Mouse (Mus musculus): ENCODE measurements around the gene Lsp1. TPM values are rescaled to one million over a fixed set of nuclear protein-coding genes. Genes with fewer than 3 reads are reported as not detected.

Lsp1 gene
- polyA plus RNA-seq, 1 experiment from 2014 or later, result 18.4 TPM

DNA sequence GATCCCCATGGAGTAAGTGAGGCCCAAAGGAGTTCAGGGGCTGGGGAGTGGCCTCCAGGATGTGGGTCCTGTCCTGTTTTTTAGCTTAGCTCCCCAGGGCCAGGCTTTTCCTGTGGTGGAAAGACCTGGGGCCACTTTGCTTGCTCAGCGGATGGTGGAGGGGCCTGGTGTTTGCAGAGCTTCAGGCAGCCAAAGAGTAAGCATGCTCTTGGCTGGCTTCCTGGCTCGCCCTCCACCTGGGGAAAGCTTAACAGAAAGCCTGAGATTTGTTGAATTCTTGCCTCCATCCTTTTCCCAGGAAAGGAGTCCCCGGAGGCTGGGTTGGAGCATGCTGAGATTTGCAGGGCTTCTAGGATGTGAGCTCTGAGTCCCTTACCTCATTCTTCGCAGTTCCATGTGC, 74.5 kb downstream of the Lsp1 start:
- Histone ChIP-seq H3K36me3 (0 out of 2 replicates have a peak, but pooled peaks cover 5% of the 10 kb centered on the region), H3K9me3 (no peaks in the 10 kb centered on the region), H3K4me2 (replicated peaks) (no peak overlapping the region), H3K9ac (no peak overlapping the region), H3K4me1 (peaks cover 37% of the 10 kb centered on the region), H3K27ac (no peak overlapping the region), H3K4me3 (no peak overlapping the region), H3K27me3 (replicated peaks) (no peaks in the 10 kb centered on the region)
- no peak for ATAC-seq (ENCODE audit: low FRiP score, low read depth)
- WGBS, result 90% methylated on average over 4 of the region's 4 CpGs

DNA sequence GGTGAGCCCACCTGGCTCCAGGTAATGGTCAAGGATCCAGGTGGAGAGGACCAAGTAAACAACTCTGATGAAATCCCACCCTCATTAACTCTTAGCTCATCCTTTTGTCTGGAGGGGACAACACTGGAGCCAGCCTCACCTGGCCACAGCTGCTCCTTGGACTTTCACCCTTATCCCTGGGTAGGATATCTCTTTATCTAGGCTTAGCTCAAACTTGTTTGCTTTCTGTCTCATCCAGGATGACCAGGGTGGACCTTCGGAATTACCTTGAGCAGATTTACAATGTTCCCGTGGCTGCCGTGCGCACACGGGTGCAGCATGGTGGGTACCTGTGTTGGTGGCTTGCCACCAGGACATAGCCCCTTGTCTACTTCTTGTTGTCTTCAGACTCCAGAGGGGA, 75.2 kb downstream of the Lsp1 start:
- Histone ChIP-seq H3K4me2 (replicated peaks) (no peak overlapping the region), H3K36me3 (0 out of 2 replicates have a peak, but pooled peaks cover 5% of the 10 kb centered on the region), H3K9ac (no peak overlapping the region), H3K27me3 (replicated peaks) (no peaks in the 10 kb centered on the region), H3K27ac (no peak overlapping the region), H3K4me1 (peaks cover 39% of the 10 kb centered on the region), H3K4me3 (no peak overlapping the region), H3K9me3 (no peaks in the 10 kb centered on the region)
- no peak for ATAC-seq (ENCODE audit: low FRiP score, low read depth)
- 98% methylated on average over 5 of the region's 5 CpGs for WGBS

DNA sequence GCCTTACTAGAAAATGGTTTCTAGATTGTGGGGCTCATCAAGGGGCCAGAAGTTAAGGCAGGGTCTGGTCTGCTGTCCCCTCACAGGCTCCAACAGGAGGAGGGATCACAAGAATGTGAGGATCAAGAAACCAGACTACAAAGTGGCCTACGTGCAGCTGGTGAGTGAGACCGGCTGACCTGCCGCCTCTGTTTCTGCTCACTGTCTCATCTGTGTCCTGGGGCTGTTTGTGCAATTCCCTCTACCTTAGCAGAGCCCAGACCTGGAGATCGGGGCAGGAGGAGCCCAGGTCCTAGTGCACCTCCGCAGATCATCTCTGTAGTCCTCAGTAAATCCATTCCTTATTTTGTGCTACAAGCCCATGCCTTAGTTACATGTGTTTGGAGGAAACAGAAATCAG, 76.6 kb downstream of the Lsp1 start:
- H3K36me3 ChIP-seq, result peaks cover 5% of the 10 kb centered on the region; the same call in 1 of the 2 replicates
- H3K9ac ChIP-seq, result no peak overlapping the region
- no peak overlapping the region for H3K4me3 ChIP-seq
- no peak overlapping the region for H3K4me2 ChIP-seq (replicated peaks)
- H3K9me3 ChIP-seq, result no peaks in the 10 kb centered on the region
- H3K27me3 ChIP-seq (replicated peaks), result no peaks in the 10 kb centered on the region; the same call in 1 of the 2 replicates
- 65% methylated on average over 5 of the region's 5 CpGs for WGBS
- no peak overlapping the region for H3K27ac ChIP-seq
- H3K4me1 ChIP-seq, result peaks cover 41% of the 10 kb centered on the region
- ATAC-seq (ENCODE audit: low FRiP score, low read depth), result no peak

DNA sequence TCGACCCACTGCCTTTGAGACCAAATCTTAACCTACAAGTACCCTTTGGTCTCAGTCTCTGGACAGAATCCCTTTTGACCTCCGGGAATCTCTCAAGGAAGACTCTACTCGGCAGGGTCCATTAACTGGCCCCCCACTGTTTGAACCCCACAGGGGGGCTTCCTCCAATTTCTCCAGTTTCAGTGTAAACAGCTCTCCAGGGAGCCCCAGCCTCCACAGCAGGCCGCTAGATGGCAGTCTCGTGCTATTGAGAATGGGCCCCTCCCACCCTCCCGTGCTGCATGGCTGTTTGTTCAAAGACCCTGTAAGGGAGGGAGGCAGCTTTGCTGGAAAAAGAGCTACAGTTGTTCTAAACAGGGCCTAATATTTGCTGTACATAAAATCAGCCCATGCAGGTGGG, 77.3 kb downstream of the Lsp1 start:
- Histone ChIP-seq H3K27me3 (replicated peaks) (no peaks in the 10 kb centered on the region; the same call in 1 of the 2 replicates), H3K9me3 (no peaks in the 10 kb centered on the region), H3K4me2 (replicated peaks) (no peak overlapping the region; the same call in 1 of the 2 replicates), H3K9ac (no peak overlapping the region), H3K4me3 (no peak overlapping the region), H3K27ac (0 out of 2 replicates have a peak overlapping the region, but pooled peaks have one; percentile 23), H3K36me3 (peaks cover 5% of the 10 kb centered on the region; the same call in 1 of the 2 replicates), H3K4me1 (peaks cover 43% of the 10 kb centered on the region)
- no peak; the same call in 1 of the 2 replicates for ATAC-seq (ENCODE audit: low FRiP score, low read depth)
- WGBS, result 6% methylated on average over 6 of the region's 6 CpGs

DNA sequence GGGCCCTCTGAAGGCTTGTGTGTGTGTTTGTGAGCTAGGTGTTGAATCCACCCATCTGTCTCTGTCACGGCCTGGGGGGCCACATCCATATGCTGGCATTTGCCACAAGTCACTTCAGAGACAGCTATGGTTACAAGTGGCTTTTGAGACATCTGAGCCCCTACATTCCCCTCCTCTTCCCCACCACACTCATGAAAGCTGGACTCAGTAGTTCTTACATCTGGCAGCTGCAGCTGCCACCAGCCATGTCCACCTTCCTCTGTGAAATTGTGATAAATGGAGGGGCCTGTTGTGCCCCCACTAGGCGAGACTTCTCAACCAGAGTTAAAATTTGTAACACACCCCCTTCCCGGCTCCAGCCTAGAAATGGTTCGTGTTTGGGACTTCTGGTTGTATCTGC, 77.7 kb downstream of the Lsp1 start:
- ATAC-seq (ENCODE audit: low FRiP score, low read depth), result no peak
- H3K4me2 ChIP-seq (replicated peaks), result no peak overlapping the region; the same call in 1 of the 2 replicates
- 28% methylated on average over 4 of the region's 4 CpGs for WGBS
- no peak overlapping the region for H3K4me3 ChIP-seq
- peaks cover 46% of the 10 kb centered on the region for H3K4me1 ChIP-seq
- H3K9ac ChIP-seq, result no peak overlapping the region
- no peaks in the 10 kb centered on the region for H3K9me3 ChIP-seq
- H3K36me3 ChIP-seq, result peaks cover 5% of the 10 kb centered on the region; the same call in 1 of the 2 replicates
- H3K27me3 ChIP-seq (replicated peaks), result no peaks in the 10 kb centered on the region; the same call in 1 of the 2 replicates
- H3K27ac ChIP-seq, result 0 out of 2 replicates have a peak overlapping the region, but pooled peaks have one; percentile 33

DNA sequence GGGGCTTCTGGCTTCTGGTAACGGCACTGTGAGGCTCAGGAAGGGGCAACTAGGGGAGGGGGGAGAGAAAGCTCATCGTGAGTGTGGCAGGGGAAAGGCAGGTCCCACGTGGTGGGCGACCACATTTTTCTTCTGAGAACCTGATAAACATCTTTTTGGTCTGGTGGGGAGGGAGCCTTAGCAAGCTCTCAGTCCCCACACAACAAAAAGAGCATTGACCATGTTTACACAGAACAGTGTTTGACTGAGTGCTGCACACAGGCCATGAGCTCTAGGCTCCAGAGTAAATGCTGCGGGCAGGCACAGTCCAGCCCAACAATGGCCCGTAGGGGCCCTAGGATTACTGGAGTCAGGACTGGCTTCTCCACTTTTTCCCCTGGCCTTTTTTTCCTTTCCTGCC, 78.2 kb downstream of the Lsp1 start:
- WGBS, result 31% methylated on average over 6 of the region's 6 CpGs
- Histone ChIP-seq H3K27me3 (replicated peaks) (no peaks in the 10 kb centered on the region; the same call in 1 of the 2 replicates), H3K27ac (0 out of 2 replicates have a peak overlapping the region, but pooled peaks have one; percentile 33), H3K36me3 (peaks cover 5% of the 10 kb centered on the region; the same call in 1 of the 2 replicates), H3K4me2 (replicated peaks) (0 out of 2 replicates have a peak overlapping the region, but pooled peaks have one; percentile 5), H3K9ac (no peak overlapping the region), H3K4me1 (peaks cover 46% of the 10 kb centered on the region), H3K4me3 (no peak overlapping the region), H3K9me3 (no peaks in the 10 kb centered on the region)
- ATAC-seq (ENCODE audit: low FRiP score, low read depth), result 0 out of 2 replicates have a peak, but pooled peaks have one; percentile 34

DNA sequence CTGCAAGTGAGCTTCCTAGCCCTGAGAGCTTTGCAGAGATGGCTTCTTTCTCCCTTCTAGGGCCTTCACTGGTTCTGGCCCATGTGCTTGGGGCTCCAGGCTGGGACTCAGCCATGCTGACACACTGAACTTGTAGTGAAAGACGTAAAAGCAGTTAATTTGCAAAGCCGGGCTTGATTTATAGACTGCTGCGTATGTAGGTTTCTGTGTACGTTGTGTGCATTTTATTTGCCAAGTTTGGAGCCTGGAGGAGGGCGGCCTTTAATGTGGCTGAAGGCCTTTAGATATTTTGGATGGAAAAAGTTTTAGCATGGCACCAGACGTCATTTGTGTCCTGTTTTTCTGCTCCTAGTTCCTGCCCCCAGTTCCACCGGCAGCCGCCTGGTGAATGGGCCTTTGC, 79.2 kb downstream of the Lsp1 start:
- H3K27me3 ChIP-seq (replicated peaks), result no peaks in the 10 kb centered on the region; the same call in 1 of the 2 replicates
- H3K4me1 ChIP-seq, result peaks cover 41% of the 10 kb centered on the region
- H3K9ac ChIP-seq, result no peak overlapping the region
- peaks cover 8% of the 10 kb centered on the region; the same call in 1 of the 2 replicates for H3K36me3 ChIP-seq
- no peak overlapping the region for H3K4me2 ChIP-seq (replicated peaks)
- H3K4me3 ChIP-seq, result no peak overlapping the region
- WGBS, result 47% methylated on average over 8 of the region's 8 CpGs
- no peak overlapping the region for H3K27ac ChIP-seq
- no peak for ATAC-seq (ENCODE audit: low FRiP score, low read depth)
- no peaks in the 10 kb centered on the region for H3K9me3 ChIP-seq

DNA sequence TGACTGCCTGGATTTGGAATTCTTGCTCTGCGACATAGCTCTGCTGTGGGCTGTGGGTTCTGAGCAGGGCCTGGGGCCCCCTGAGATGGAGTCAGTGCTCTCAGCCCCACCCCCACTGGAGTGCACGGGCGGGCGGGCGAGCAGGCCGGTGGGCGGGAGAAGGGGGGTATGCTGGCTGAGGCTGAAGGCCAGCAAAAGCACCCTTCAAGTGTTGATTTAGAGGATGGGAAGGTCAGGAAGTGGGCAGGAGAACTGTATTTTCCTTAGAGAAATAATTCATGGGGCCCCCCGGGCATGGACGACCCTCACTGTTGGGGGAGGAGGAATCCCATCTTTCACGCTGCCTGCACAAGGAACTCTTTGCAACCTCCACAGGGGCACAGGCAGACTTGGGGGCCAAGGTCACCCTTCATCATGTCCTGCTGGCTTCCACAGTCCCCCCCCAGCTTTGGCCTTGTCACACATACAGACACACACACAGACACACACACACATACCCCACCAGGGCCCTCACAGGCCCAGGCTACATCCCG, 82.2 kb downstream of the Lsp1 start:
- Histone ChIP-seq H3K4me2 (replicated peaks) (peak overlapping the region; percentile 29), H3K4me1 (peaks cover 46% of the 10 kb centered on the region), H3K27me3 (replicated peaks) (no peaks in the 10 kb centered on the region; the same call in 1 of the 2 replicates), H3K36me3 (peaks cover 3% of the 10 kb centered on the region; the same call in 1 of the 2 replicates), H3K27ac (no peak overlapping the region), H3K4me3 (no peak overlapping the region), H3K9ac (0 out of 2 replicates have a peak overlapping the region, but pooled peaks have one; percentile 26), H3K9me3 (no peaks in the 10 kb centered on the region)
- WGBS, result 4% methylated on average over 11 of the region's 11 CpGs
- peak; percentile 64 for ATAC-seq (ENCODE audit: low FRiP score, low read depth)

Other genes with a start within 250 kb of the Lsp1 start
- not detected in 2 replicates for gene Gm7579, start 248.9 kb upstream of the Lsp1 start, polyA plus RNA-seq (2016; fragmentation: Nextera tagmentation; extraction: Ambion mirVana)
- gene Krtap5-5, start 230.8 kb upstream of the Lsp1 start, polyA plus RNA-seq (2016; fragmentation: Nextera tagmentation; extraction: Ambion mirVana), result not detected in 2 replicates
- gene Gm40460, start 219.7 kb upstream of the Lsp1 start, polyA plus RNA-seq (2016; fragmentation: Nextera tagmentation; extraction: Ambion mirVana), result not detected in 2 replicates
- not detected in 2 replicates for gene Gm2431, start 202.5 kb upstream of the Lsp1 start, polyA plus RNA-seq (2016; fragmentation: Nextera tagmentation; extraction: Ambion mirVana)
- not detected in 2 replicates for gene Gm4559, start 186.4 kb upstream of the Lsp1 start, polyA plus RNA-seq (2016; fragmentation: Nextera tagmentation; extraction: Ambion mirVana)
- not detected in 2 replicates for gene Krtap5-1, start 163.7 kb upstream of the Lsp1 start, polyA plus RNA-seq (2016; fragmentation: Nextera tagmentation; extraction: Ambion mirVana)
- not detected in 2 replicates for gene Krtap5-4, start 157.3 kb upstream of the Lsp1 start, polyA plus RNA-seq (2016; fragmentation: Nextera tagmentation; extraction: Ambion mirVana)
- 0.47 and 1.2 TPM in 2 replicates for gene Ifitm10, start 87.1 kb upstream of the Lsp1 start, polyA plus RNA-seq (2016; fragmentation: Nextera tagmentation; extraction: Ambion mirVana)
- 0.90 and 1.5 TPM in 2 replicates for gene Gm49369, start 78.1 kb upstream of the Lsp1 start, polyA plus RNA-seq (2016; fragmentation: Nextera tagmentation; extraction: Ambion mirVana)
- 200 and 207 TPM in 2 replicates for gene Ctsd, start 72.8 kb upstream of the Lsp1 start, polyA plus RNA-seq (2016; fragmentation: Nextera tagmentation; extraction: Ambion mirVana)
- 0.43 TPM in 1 of 2 replicates, not detected in the other for gene Syt8, start 26.0 kb upstream of the Lsp1 start, polyA plus RNA-seq (2016; fragmentation: Nextera tagmentation; extraction: Ambion mirVana)
- gene Tnni2, start 19.0 kb upstream of the Lsp1 start, polyA plus RNA-seq (2016; fragmentation: Nextera tagmentation; extraction: Ambion mirVana), result 3.3 and 4.6 TPM in 2 replicates
- gene Tnnt3, start 38.0 kb downstream of the Lsp1 start, polyA plus RNA-seq (2016; fragmentation: Nextera tagmentation; extraction: Ambion mirVana), result 5.7 and 8.7 TPM in 2 replicates
- 13.5 and 14.7 TPM in 2 replicates for gene Mrpl23, start 71.9 kb downstream of the Lsp1 start, polyA plus RNA-seq (2016; fragmentation: Nextera tagmentation; extraction: Ambion mirVana)
- gene Igf2, start 206.0 kb downstream of the Lsp1 start, polyA plus RNA-seq (2016; fragmentation: Nextera tagmentation; extraction: Ambion mirVana), result 254 and 320 TPM in 2 replicates
- gene Gm49394, start 209.1 kb downstream of the Lsp1 start, polyA plus RNA-seq (2016; fragmentation: Nextera tagmentation; extraction: Ambion mirVana), result not detected in 2 replicates

Measured in neural tube, embryonic 12.5 days (tissue).